Mouse (Mus musculus) kidney, embryonic 14.5 days (tissue): ENCODE measurements around the gene Madd. TPM values are rescaled to one million over a fixed set of nuclear protein-coding genes. Genes with fewer than 3 reads are reported as not detected.
A peak's percentile ranks its signal among the peaks of the same experiment; 100 is the strongest.

Experiments used
- ATAC-seq: fragments of 200-750 bp; cut with Nextera tagmentation; 2 replicates; pipeline ENCODE4 v1.8.0; 2017; ENCODE audit warnings: moderate number of reproducible peaks, mild to moderate bottlenecking, moderate TSS enrichment, moderate library complexity; ENCODE audit not compliant: low FRiP score, low TSS enrichment
- H3K27ac ChIP-seq: fragments of 300-500 bp; sonication (generic); 2 replicates; pipeline ENCODE4 v1.5.1; 2014; ENCODE audit warnings: low read depth, mild to moderate bottlenecking, low read length, moderate library complexity, mixed read lengths
- H3K27me3 ChIP-seq: fragments of 300-500 bp; sonication (generic); 2 replicates; pipeline ENCODE4 v1.6.1; 2014; ENCODE audit warnings: mild to moderate bottlenecking, low read length; ENCODE audit not compliant: control insufficient read depth, insufficient read depth
- H3K36me3 ChIP-seq: fragments of 300-500 bp; sonication (generic); 2 replicates; pipeline ENCODE4 v1.6.1; 2014; ENCODE audit warnings: low read length, mixed read lengths; ENCODE audit not compliant: control insufficient read depth, insufficient read depth
- H3K4me1 ChIP-seq: fragments of 300-500 bp; sonication (generic); 2 replicates; pipeline ENCODE4 v1.6.1; 2014; ENCODE audit warnings: low read length, mixed read lengths; ENCODE audit not compliant: control insufficient read depth, insufficient read depth
- H3K4me2 ChIP-seq: fragments of 300-500 bp; sonication (generic); replicated peaks from 2 replicates; pipeline ENCODE4 v1.6.1; 2014; ENCODE audit warnings: low read depth, mild to moderate bottlenecking, low read length
- H3K4me3 ChIP-seq: fragments of 300-500 bp; sonication (generic); 2 replicates; pipeline ENCODE4 v1.5.1; 2014; ENCODE audit warnings: mild to moderate bottlenecking, low read length
- H3K9ac ChIP-seq: fragments of 300-500 bp; sonication (generic); 2 replicates; pipeline ENCODE4 v1.6.1; 2014; ENCODE audit warnings: low read depth, mild to moderate bottlenecking, low read length, moderate library complexity
- H3K9me3 ChIP-seq: fragments of 300-500 bp; sonication (generic); 2 replicates; pipeline ENCODE4 v1.6.1; 2016; ENCODE audit warnings: low read length; ENCODE audit not compliant: control insufficient read depth
- WGBS: fragments of 180-500 bp; shearing (Covaris S2); extraction: QIAGEN DNeasy Blood & Tissue Kit; methylation state at CpG from one replicate; pipeline ENCODE4 v1.1.7; 2014; 5-methylcytosine and 5-hydroxymethylcytosine counted together
- polyA plus RNA-seq: library from polyadenylated mRNA; unstranded; fragments of >200 nt; fragmentation: Nextera tagmentation; extraction: Ambion mirVana; gene quantifications from 2 replicates; pipeline ENCODE4 v1.2.1, GENCODE M21; 2014

The Madd gene
- polyA plus RNA-seq, 1 experiment from 2014 or later, result 7.6 TPM

- 90% methylated on average over 5 of the region's 5 CpGs for WGBS
- Histone ChIP-seq H3K27ac (no peak overlapping the region), H3K9ac (no peak overlapping the region), H3K9me3 (no peaks in the 10 kb centered on the region), H3K36me3 (no peaks in the 10 kb centered on the region), H3K4me3 (no peak overlapping the region), H3K4me2 (no peak overlapping the region), H3K27me3 (no peaks in the 10 kb centered on the region), H3K4me1 (no peaks in the 10 kb centered on the region)
- ATAC-seq, result no peak
Observed at GRCm38 (mm10) chr2:91109241-91109640, 74.4 kb downstream of the Madd start.

- Histone ChIP-seq H3K9me3 (no peaks in the 10 kb centered on the region), H3K4me2 (no peak overlapping the region), H3K4me3 (no peak overlapping the region), H3K27ac (no peak overlapping the region), H3K4me1 (no peaks in the 10 kb centered on the region), H3K27me3 (no peaks in the 10 kb centered on the region), H3K36me3 (no peaks in the 10 kb centered on the region), H3K9ac (no peak overlapping the region)
- 93% methylated on average over 3 of the region's 3 CpGs for WGBS
- ATAC-seq, result no peak
Observed at GRCm38 (mm10) chr2:91108156-91108555, 75.5 kb downstream of the Madd start.

GRCm38 (mm10) chr2:91101124-91101740, 82.4 kb downstream of the Madd start:
- Histone ChIP-seq H3K9me3 (no peaks in the 10 kb centered on the region), H3K4me3 (no peak overlapping the region), H3K27ac (no peak overlapping the region), H3K4me2 (no peak overlapping the region), H3K9ac (no peak overlapping the region), H3K27me3 (no peaks in the 10 kb centered on the region), H3K4me1 (no peaks in the 10 kb centered on the region), H3K36me3 (no peaks in the 10 kb centered on the region)
- WGBS, result 8% methylated on average over 7 of the region's 7 CpGs
- peak; percentile 88 for ATAC-seq

- no peak for ATAC-seq
- Histone ChIP-seq H3K27ac (no peak overlapping the region), H3K9ac (no peak overlapping the region), H3K27me3 (no peaks in the 10 kb centered on the region), H3K4me1 (no peaks in the 10 kb centered on the region), H3K4me2 (no peak overlapping the region), H3K4me3 (no peak overlapping the region), H3K36me3 (no peaks in the 10 kb centered on the region), H3K9me3 (no peaks in the 10 kb centered on the region)
- WGBS, result 90% methylated on average over 2 of the region's 2 CpGs
Observed at GRCm38 (mm10) chr2:91098156-91098555, 85.5 kb downstream of the Madd start.

- ATAC-seq, result no peak; the same call in 1 of the 2 replicates
- Histone ChIP-seq H3K4me2 (no peak overlapping the region), H3K36me3 (no peaks in the 10 kb centered on the region), H3K4me1 (no peaks in the 10 kb centered on the region), H3K27me3 (no peaks in the 10 kb centered on the region), H3K4me3 (no peak overlapping the region), H3K9me3 (no peaks in the 10 kb centered on the region), H3K9ac (no peak overlapping the region), H3K27ac (no peak overlapping the region)
- 70% methylated on average over 10 of the region's 10 CpGs for WGBS
Observed at GRCm38 (mm10) chr2:91097015-91097414, 86.6 kb downstream of the Madd start.

- Histone ChIP-seq H3K9me3 (no peaks in the 10 kb centered on the region), H3K36me3 (no peaks in the 10 kb centered on the region), H3K27ac (no peak overlapping the region), H3K27me3 (no peaks in the 10 kb centered on the region), H3K4me1 (no peaks in the 10 kb centered on the region), H3K4me3 (no peak overlapping the region), H3K4me2 (no peak overlapping the region), H3K9ac (no peak overlapping the region)
- no peak for ATAC-seq
- whole genome bisulfite sequencing, result 66% methylated on average over 14 of the region's 14 CpGs
Observed at GRCm38 (mm10) chr2:91096524-91096923, 87.1 kb downstream of the Madd start.

GRCm38 (mm10) chr2:91090827-91091226, 92.8 kb downstream of the Madd start:
- WGBS, result 74% methylated on average over 6 of the region's 6 CpGs
- H3K36me3 ChIP-seq, result no peaks in the 10 kb centered on the region
- no peak overlapping the region for H3K4me2 ChIP-seq
- no peak for ATAC-seq
- no peak overlapping the region for H3K4me3 ChIP-seq
- no peak overlapping the region for H3K9ac ChIP-seq
- H3K9me3 ChIP-seq, result no peaks in the 10 kb centered on the region
- H3K4me1 ChIP-seq, result no peaks in the 10 kb centered on the region
- H3K27me3 ChIP-seq, result no peaks in the 10 kb centered on the region
- H3K27ac ChIP-seq, result no peak overlapping the region

- Histone ChIP-seq H3K27ac (no peak overlapping the region), H3K9me3 (no peaks in the 10 kb centered on the region), H3K4me2 (no peak overlapping the region), H3K9ac (no peak overlapping the region), H3K27me3 (no peaks in the 10 kb centered on the region), H3K4me1 (no peaks in the 10 kb centered on the region), H3K4me3 (no peak overlapping the region), H3K36me3 (no peaks in the 10 kb centered on the region)
- 70% methylated on average over 6 of the region's 6 CpGs for WGBS
- no peak for ATAC-seq
Observed at GRCm38 (mm10) chr2:91090208-91090607, 93.4 kb downstream of the Madd start.

- no peak overlapping the region for H3K4me3 ChIP-seq
- no peaks in the 10 kb centered on the region for H3K9me3 ChIP-seq
- H3K4me2 ChIP-seq, result no peak overlapping the region
- H3K4me1 ChIP-seq, result no peaks in the 10 kb centered on the region
- H3K27me3 ChIP-seq, result no peaks in the 10 kb centered on the region
- ATAC-seq, result no peak
- no peak overlapping the region for H3K9ac ChIP-seq
- WGBS, result 78% methylated on average over 9 of the region's 9 CpGs
- H3K27ac ChIP-seq, result no peak overlapping the region
- no peaks in the 10 kb centered on the region for H3K36me3 ChIP-seq
Observed at GRCm38 (mm10) chr2:91088987-91089386, 94.7 kb downstream of the Madd start.
